Mouse (Mus musculus) kidney, adult 2 months (tissue): ENCODE measurements around the gene Zfp52.

Experiments
- CTCF ChIP-seq: fragments of 200-500 bp; conservative IDR thresholded peaks from 2 replicates; pipeline ENCODE4 v1.5.1; 2011; ENCODE audit warnings: low read depth, mild to moderate bottlenecking, control low read depth, low read length, moderate library complexity, mixed read lengths; ENCODE audit not compliant: insufficient read depth, insufficient read length
- POLR2A ChIP-seq: fragments of 200-500 bp; IDR thresholded peaks from one replicate; pipeline ENCODE4 v1.6.1; 2011; ENCODE audit warnings: low read depth, low read length, control low read depth

DNA sequence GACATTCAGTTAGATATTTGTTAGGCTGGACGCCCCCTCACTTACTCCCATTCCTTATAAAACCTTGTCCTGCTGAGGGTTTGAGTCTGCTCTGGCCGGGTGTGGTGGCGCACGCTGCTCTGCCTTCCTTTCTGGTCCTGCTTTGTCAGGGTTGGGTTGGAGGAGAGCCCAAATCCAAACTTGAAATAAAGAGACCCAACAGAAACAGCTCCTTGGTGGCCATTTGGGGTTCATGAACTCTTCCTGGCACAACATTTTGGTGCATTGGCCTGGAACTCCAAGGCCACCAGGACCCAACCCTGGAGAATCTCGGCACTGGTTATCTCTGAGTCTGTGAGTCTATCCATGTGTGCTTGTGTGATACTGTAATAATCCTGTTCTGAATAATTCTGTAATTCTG lies 3.7 kb upstream of the Zfp52 start:
- TF ChIP-seq POLR2A (no peak), CTCF (no peak)
